Mouse (Mus musculus): ENCODE data around the gene Ap1g2. TPM values are rescaled to one million over a fixed set of nuclear protein-coding genes. Genes with fewer than 3 reads are reported as not detected.

Gene Ap1g2
- total and polyA plus RNA-seq, 3 experiments: 12.6 to 47.9 TPM; not detected in 1

- H3K4me1 ChIP-seq (ENCODE audit: control insufficient read depth in 1 of 2, insufficient read depth in 2 of 2, low read length in 2 of 2): no peaks in the 10 kb centered on the region
- no peaks in the 10 kb centered on the region for H3K9me3 ChIP-seq (replicated peaks; ENCODE audit: insufficient read depth, low read length)
- H3K4me3 ChIP-seq (ENCODE audit: control insufficient read depth in 1 of 2, insufficient read depth in 1 of 2, low read depth in 2 of 2, low read length in 2 of 2): no peak overlapping the region
- TF ChIP-seq ETS1 (IDR thresholded peaks at IDR 0.05; ENCODE audit: low read depth, low read length) (no peak), CHD2 (IDR thresholded peaks at IDR 0.05; ENCODE audit: low read length) (no peak), ZNF384 (IDR thresholded peaks at IDR 0.05; ENCODE audit: low read depth, low read length) (no peak), MEF2A (IDR thresholded peaks at IDR 0.05; ENCODE audit: extremely low read depth, insufficient replicate concordance, low read depth, low read length, poor library complexity, severe bottlenecking) (no peak), CTCF (IDR thresholded peaks at IDR 0.05 in 2 of 3, conservative IDR thresholded peaks at IDR 0.05 in 1 of 3; ENCODE audit: control insufficient read depth in 1 of 3, insufficient read depth in 1 of 3, low read depth in 2 of 3, low read length in 3 of 3, poor library complexity in 1 of 3, severe bottlenecking in 1 of 3) (no peak), RAD21 (IDR thresholded peaks at IDR 0.05; ENCODE audit: low read depth, low read length) (no peak), TBP (IDR thresholded peaks at IDR 0.05; ENCODE audit: low read depth, low read length) (no peak), POLR2AphosphoS2 (IDR thresholded peaks at IDR 0.05; ENCODE audit: low read length) (no peak)
- no peaks in the 10 kb centered on the region for H3K79me2 ChIP-seq (ENCODE audit: control insufficient read depth, insufficient read depth, low read length, poor library complexity)
- peaks cover 10 to 11% of the 10 kb centered on the region in 2 experiments for H3K27me3 ChIP-seq (ENCODE audit: control insufficient read depth in 1 of 2, insufficient read depth in 2 of 2, low read length in 2 of 2)
- no peak for DNase-seq (ENCODE audit: low read depth, low spot score)
- no peaks in the 10 kb centered on the region for H3K36me3 ChIP-seq (ENCODE audit: control insufficient read depth in 1 of 2, insufficient read depth in 2 of 2, low read length in 2 of 2)
- no peak overlapping the region for H3K27ac ChIP-seq (ENCODE audit: control insufficient read depth, low read depth, low read length)
- H3K9ac ChIP-seq (ENCODE audit: control insufficient read depth, low read depth, low read length, poor library complexity, severe bottlenecking): no peak overlapping the region
Observed at GRCm38 (mm10) chr14:55135676-55136075, 29.3 kb upstream of the Ap1g2 start.

GRCm38 (mm10) chr14:55126521-55126920, 20.1 kb upstream of the Ap1g2 start:
- no peaks in the 10 kb centered on the region for H3K79me2 ChIP-seq (ENCODE audit: control insufficient read depth, insufficient read depth, low read length, poor library complexity)
- DNase-seq (ENCODE audit: low read depth, low spot score): no peak
- no peaks in the 10 kb centered on the region for H3K36me3 ChIP-seq (ENCODE audit: control insufficient read depth in 1 of 2, insufficient read depth in 2 of 2, low read length in 2 of 2)
- H3K27me3 ChIP-seq (ENCODE audit: control insufficient read depth in 1 of 2, insufficient read depth in 2 of 2, low read length in 2 of 2): peaks cover 10 to 14% of the 10 kb centered on the region in 2 experiments
- no peak overlapping the region for H3K4me3 ChIP-seq (ENCODE audit: control insufficient read depth in 1 of 2, insufficient read depth in 1 of 2, low read depth in 2 of 2, low read length in 2 of 2)
- H3K9ac ChIP-seq (ENCODE audit: control insufficient read depth, low read depth, low read length, poor library complexity, severe bottlenecking): no peak overlapping the region
- no peak for TF ChIP-seq CHD1 (IDR thresholded peaks at IDR 0.05; ENCODE audit: low read depth, low read length)
- no peak for TF ChIP-seq GABPA (IDR thresholded peaks at IDR 0.05; ENCODE audit: low read depth, low read length)
- TF ChIP-seq NELFE (IDR thresholded peaks at IDR 0.05; ENCODE audit: low read depth, low read length): no peak
- TF ChIP-seq ZMIZ1 (IDR thresholded peaks at IDR 0.05; ENCODE audit: low read depth, low read length): no peak
- TF ChIP-seq ETS1 (IDR thresholded peaks at IDR 0.05; ENCODE audit: low read depth, low read length): no peak
- TF ChIP-seq MYB (IDR thresholded peaks at IDR 0.05; ENCODE audit: low read depth, low read length): no peak
- no peak for TF ChIP-seq ZKSCAN1 (IDR thresholded peaks at IDR 0.05; ENCODE audit: low read depth, low read length)
- TF ChIP-seq RCOR1 (IDR thresholded peaks at IDR 0.05; ENCODE audit: low read depth, low read length): no peak
- TF ChIP-seq KAT2A (conservative IDR thresholded peaks at IDR 0.05; ENCODE audit: low read depth, low read length): no peak
- no peak for TF ChIP-seq SIN3A (IDR thresholded peaks at IDR 0.05; ENCODE audit: low read length)
- TF ChIP-seq POLR2AphosphoS2 (IDR thresholded peaks at IDR 0.05; ENCODE audit: low read length): no peak
- TF ChIP-seq MYC (IDR thresholded peaks at IDR 0.05; ENCODE audit: low read depth, low read length): no peak
- TF ChIP-seq ELF1 (IDR thresholded peaks at IDR 0.05; ENCODE audit: low read depth, low read length): no peak
- no peak for TF ChIP-seq MXI1 (IDR thresholded peaks at IDR 0.05; ENCODE audit: low read depth, low read length)
- TF ChIP-seq RAD21 (IDR thresholded peaks at IDR 0.05; ENCODE audit: low read depth, low read length): no peak
- H3K27ac ChIP-seq (ENCODE audit: control insufficient read depth, low read depth, low read length): no peak overlapping the region
- no peaks in the 10 kb centered on the region for H3K4me1 ChIP-seq (ENCODE audit: control insufficient read depth in 1 of 2, insufficient read depth in 2 of 2, low read length in 2 of 2)
- no peaks in the 10 kb centered on the region for H3K9me3 ChIP-seq (replicated peaks; ENCODE audit: insufficient read depth, low read length)
